ENCODE assay signal across 8 mouse cellular contexts in genomic region chr17:67006740-67007385, GRCm38 (mm10).
DNase-seq lines count a peak whose midpoint lies in the region; ATAC-seq lines count a peak whose summit lies in the region.

No protein-coding gene starts in this region.

- intact Hi-C loops in left cerebral cortex, postnatal 25 days (cut with DNase I), result no loop called here

- ATAC-seq in monocyte, adult 5-6 weeks (replicated peaks; ENCODE audit: insufficient number of reproducible peaks, low FRiP score, low TSS enrichment, poor library complexity, severe bottlenecking), result no peak
- ATAC-seq in activated CD4-positive, CD25-positive, alpha-beta regulatory T cell, adult 4 months, result no peak

- DNase-seq in brain, embryonic 18.5 days (ENCODE audit: low read depth, low spot score), result peak; percentile 59
- peak; percentile 44 for DNase-seq in embryo, embryonic 10.5 days (ENCODE audit: low spot score)
- peak; percentile 68 to 83 for DNase-seq in gastrocnemius, postnatal 4 days (ENCODE audit: low spot score in 2 of 2)
- DNase-seq in kidney, adult 9 months, result peak; percentile 84
- DNase-seq in left cerebral cortex, postnatal 25 days (ENCODE audit: low spot score in 2 of 2), result peak; percentile 80 to 94
- DNase-seq in ovary, postnatal 10 days (ENCODE audit: low spot score), result peak; percentile 27

Comparison
In these comparisons a context has a peak if more than half of its experiments do, and no peak if none do; other contexts are left out.
1. DNase-seq: peak in every context shown above with its lines; median percentile 87 in left cerebral cortex, postnatal 25 days; 84 in kidney, adult 9 months; 76 in gastrocnemius, postnatal 4 days; 59 in brain, embryonic 18.5 days; 44 in embryo, embryonic 10.5 days; 27 in ovary, postnatal 10 days.